ENCODE assay signal across 8 mouse cellular contexts in genomic region chr10:119454106-119454667, GRCm38 (mm10). TPM values are rescaled to one million over a fixed set of nuclear protein-coding genes. Genes with fewer than 3 reads are reported as not detected.
A peak's percentile ranks its signal among the peaks of the same experiment; 100 is the strongest.
DNase-seq lines count a peak whose midpoint lies in the region; ATAC-seq and TF ChIP-seq lines count a peak whose summit lies in the region.

No protein-coding gene starts in this region.

- peak; percentile 22; the same call in 1 of the 2 replicates for ATAC-seq in embryonic facial prominence, embryonic 13.5 days (ENCODE audit: insufficient number of reproducible peaks, insufficient read depth, low FRiP score, low TSS enrichment, low read depth)
- ATAC-seq in hindbrain, embryonic 13.5 days (ENCODE audit: low FRiP score): peak; percentile 75
- peak; percentile 45 for ATAC-seq in limb, embryonic 13.5 days (ENCODE audit: low FRiP score, low read depth)
- peak; percentile 60 for ATAC-seq in midbrain, postnatal 0 days (ENCODE audit: low FRiP score)
- no peak for ATAC-seq in megakaryocyte-erythroid progenitor cell, adult 5-6 weeks (replicated peaks; ENCODE audit: low FRiP score, low TSS enrichment, poor library complexity, severe bottlenecking)

- H3K9me3 ChIP-seq in embryonic facial prominence, embryonic 13.5 days: no peaks in the 10 kb centered on the region
- H3K9me3 ChIP-seq in hindbrain, embryonic 13.5 days: no peaks in the 10 kb centered on the region
- no peaks in the 10 kb centered on the region for H3K9me3 ChIP-seq in limb, embryonic 13.5 days
- no peaks in the 10 kb centered on the region for H3K9me3 ChIP-seq in midbrain, postnatal 0 days (ENCODE audit: low read length)

- H3K27ac ChIP-seq in layer of hippocampus, adult 2 months: peak overlapping the region; percentile 74
- H3K27ac ChIP-seq in embryonic facial prominence, embryonic 13.5 days: peak overlapping the region; percentile 81
- peak overlapping the region; percentile 91 for H3K27ac ChIP-seq in hindbrain, embryonic 13.5 days
- peak overlapping the region; percentile 75 for H3K27ac ChIP-seq in limb, embryonic 13.5 days
- H3K27ac ChIP-seq in midbrain, postnatal 0 days (ENCODE audit: low read depth, low read length): peak overlapping the region; percentile 79

- peak overlapping the region; percentile 95 for H3K4me2 ChIP-seq in embryonic facial prominence, embryonic 13.5 days
- peak overlapping the region; percentile 97 for H3K4me2 ChIP-seq in hindbrain, embryonic 13.5 days
- H3K4me2 ChIP-seq in limb, embryonic 13.5 days (replicated peaks): peak overlapping the region; percentile 94
- peak overlapping the region; percentile 97 for H3K4me2 ChIP-seq in midbrain, postnatal 0 days (ENCODE audit: low read depth, low read length, poor library complexity, severe bottlenecking)

- TF ChIP-seq CTCF in layer of hippocampus, adult 2 months (conservative IDR thresholded peaks at IDR 0.05): no peak
- no peak for TF ChIP-seq CTCF in midbrain, postnatal 0 days (IDR thresholded peaks at IDR 0.05)

- H3K36me3 ChIP-seq in embryonic facial prominence, embryonic 13.5 days: no peaks in the 10 kb centered on the region
- H3K36me3 ChIP-seq in hindbrain, embryonic 13.5 days: no peaks in the 10 kb centered on the region
- no peaks in the 10 kb centered on the region for H3K36me3 ChIP-seq in limb, embryonic 13.5 days
- no peaks in the 10 kb centered on the region for H3K36me3 ChIP-seq in midbrain, postnatal 0 days (ENCODE audit: insufficient read depth, low read length)

- peak overlapping the region; percentile 77 for H3K4me3 ChIP-seq in layer of hippocampus, adult 2 months
- peak overlapping the region; percentile 81 for H3K4me3 ChIP-seq in embryonic facial prominence, embryonic 13.5 days
- H3K4me3 ChIP-seq in hindbrain, embryonic 13.5 days: peak overlapping the region; percentile 85
- peak overlapping the region; percentile 80 for H3K4me3 ChIP-seq in limb, embryonic 13.5 days
- peak overlapping the region; percentile 81 for H3K4me3 ChIP-seq in midbrain, postnatal 0 days (ENCODE audit: low read depth, low read length)

- DNase-seq in layer of hippocampus, adult 2 months (ENCODE audit: low spot score in 2 of 2): peak in 1 of 2 experiments; percentile 20
- no peak for DNase-seq in layer of hippocampus, adult 9-10 months (ENCODE audit: low spot score)
- peak; percentile 55 for DNase-seq in adrenal gland, postnatal 14 days
- DNase-seq in midbrain, postnatal 0 days (ENCODE audit: low spot score): peak; percentile 47

- WGBS in embryonic facial prominence, embryonic 13.5 days: under 1% methylated on average over 43 of the region's 57 CpGs
- WGBS in hindbrain, embryonic 13.5 days: 0% methylated on average over 35 of the region's 57 CpGs
- 0% methylated on average over 44 of the region's 57 CpGs for WGBS in limb, embryonic 13.5 days
- 0% methylated on average over 42 of the region's 57 CpGs for WGBS in midbrain, postnatal 0 days

- H3K27me3 ChIP-seq in embryonic facial prominence, embryonic 13.5 days: peaks cover 8% of the 10 kb centered on the region; the same call in 1 of the 2 replicates
- no peaks in the 10 kb centered on the region for H3K27me3 ChIP-seq in hindbrain, embryonic 13.5 days
- H3K27me3 ChIP-seq in limb, embryonic 13.5 days: peaks cover 4% of the 10 kb centered on the region
- H3K27me3 ChIP-seq in midbrain, postnatal 0 days (ENCODE audit: insufficient read depth, low read length): no peaks in the 10 kb centered on the region

- peak overlapping the region; percentile 85 for H3K9ac ChIP-seq in embryonic facial prominence, embryonic 13.5 days
- peak overlapping the region; percentile 84 for H3K9ac ChIP-seq in hindbrain, embryonic 13.5 days
- peak overlapping the region; percentile 84 for H3K9ac ChIP-seq in limb, embryonic 13.5 days
- H3K9ac ChIP-seq in midbrain, postnatal 0 days (replicated peaks; ENCODE audit: low read length, poor library complexity, severe bottlenecking): peak overlapping the region; percentile 72

- peaks cover 19% of the 10 kb centered on the region for H3K4me1 ChIP-seq in embryonic facial prominence, embryonic 13.5 days
- H3K4me1 ChIP-seq in hindbrain, embryonic 13.5 days (replicated peaks): peaks cover 23% of the 10 kb centered on the region
- peaks cover 21% of the 10 kb centered on the region for H3K4me1 ChIP-seq in limb, embryonic 13.5 days
- H3K4me1 ChIP-seq in midbrain, postnatal 0 days (ENCODE audit: insufficient read depth, low read length): 0 out of 2 replicates have a peak, but pooled peaks cover 7% of the 10 kb centered on the region

RNA-seq across cellular contexts. Expression of gene Grip1, which starts 0.6 kb away (rescaled TPM):
- 10 to 100 TPM; 27.6 to 28.9 TPM for total RNA-seq in layer of hippocampus, adult 2 months (2021)
- total RNA-seq in adrenal gland, postnatal 14 days (2021): 1.3 and 1.5 TPM in 2 replicates
- 4.7 and 4.9 TPM in 2 replicates for polyA plus RNA-seq in embryonic facial prominence, embryonic 13.5 days (2015; fragmentation: Nextera tagmentation; extraction: Ambion mirVana)
- polyA plus RNA-seq in hindbrain, embryonic 13.5 days (2015; fragmentation: Nextera tagmentation; extraction: Ambion mirVana): 16.3 and 17.7 TPM in 2 replicates
- 5.1 and 5.2 TPM in 2 replicates for polyA plus RNA-seq in limb, embryonic 13.5 days (2015; fragmentation: Nextera tagmentation; extraction: Ambion mirVana)
- 35.4 and 38.0 TPM in 2 replicates for total RNA-seq in midbrain, postnatal 0 days (2014; rRNA removed)
- polyA plus RNA-seq in midbrain, postnatal 0 days (2015; fragmentation: Nextera tagmentation; extraction: Ambion mirVana): 14.6 and 16.0 TPM in 2 replicates
- total RNA-seq in megakaryocyte-erythroid progenitor cell, adult 5-6 weeks (2014; fragmentation: Nextera tagmentation): not detected in 2 replicates
- total RNA-seq in megakaryocyte-erythroid progenitor cell, adult 5-6 weeks (2017): not detected in 2 replicates

Comparison
In these comparisons a context has a peak if more than half of its experiments do, and no peak if none do; other contexts are left out.
1. RNA of gene Grip1, which starts 0.6 kb away (total RNA-seq): 35.4 to 38.0 TPM in midbrain, postnatal 0 days and 27.6 to 28.9 TPM in layer of hippocampus, adult 2 months; 1.3 to 1.5 TPM in adrenal gland, postnatal 14 days and not detected in megakaryocyte-erythroid progenitor cell, adult 5-6 weeks; every median in the first group is over 10 times any median in the second.
2. Peak in every context shown above with its lines, with median percentiles within 50 percentile points of each other: H3K27ac ChIP-seq, H3K4me3 ChIP-seq, H3K4me2 ChIP-seq and H3K9ac ChIP-seq.